Mouse (Mus musculus): ENCODE measurements around the gene Myoz1. TPM values are rescaled to one million over a fixed set of nuclear protein-coding genes. Genes with fewer than 3 reads are reported as not detected.

The Myoz1 gene
- total RNA-seq, 2 experiments from 2014 or later = 2,763 to 3,247 TPM

Small RNAs within 50 kb of the gene (microRNA-seq; reads per million reads assigned to microRNA genes)
- gene Mir6946 = not detected

Other genes starting within 250 kb of the Myoz1 start
- gene Cfap70, start 204.3 kb downstream of the Myoz1 start, total RNA-seq (2021) = under 1 TPM; 0.14 to 0.19 TPM
- gene Anxa7, start 176.4 kb downstream of the Myoz1 start, total RNA-seq (2021) = 10 to 100 TPM; 47.7 to 72.8 TPM
- gene Mss51, start 159.6 kb downstream of the Myoz1 start, total RNA-seq (2021) = 100 to 1,000 TPM; 236 to 409 TPM
- gene Ppp3cb, start 110.0 kb downstream of the Myoz1 start, total RNA-seq (2021) = 100 to 1,000 TPM; 190 to 204 TPM
- gene Usp54, start 15.5 kb downstream of the Myoz1 start, total RNA-seq (2021) = 1 to 10 TPM; 3.1 to 5.1 TPM
- gene Synpo2l, start 11.8 kb upstream of the Myoz1 start, total RNA-seq (2021) = 100 to 1,000 TPM; 141 to 171 TPM
- gene Sec24c, start 17.8 kb upstream of the Myoz1 start, total RNA-seq (2021) = 10 to 100 TPM; 65.7 to 75.8 TPM
- gene Fut11, start 38.4 kb upstream of the Myoz1 start, total RNA-seq (2021) = 1 to 10 TPM; 1.8 to 2.1 TPM
- 100 to 1,000 TPM; 126 to 132 TPM for gene Chchd1, start 46.5 kb upstream of the Myoz1 start, total RNA-seq (2021)
- gene Zswim8, start 51.0 kb upstream of the Myoz1 start, total RNA-seq (2021) = 10 to 100 TPM; 27.3 to 36.0 TPM
- gene Ndst2, start 78.0 kb upstream of the Myoz1 start, total RNA-seq (2021) = 1 to 10 TPM; 5.4 to 7.2 TPM
- gene Camk2g, start 137.5 kb upstream of the Myoz1 start, total RNA-seq (2021) = 100 to 1,000 TPM; 168 to 192 TPM
- gene Plau, start 180.1 kb upstream of the Myoz1 start, total RNA-seq (2021) = 10 to 100 TPM; 13.6 to 29.2 TPM